Mouse (Mus musculus) gastrocnemius, postnatal 14 days (tissue): Measurements from ENCODE around the gene Trip4. TPM values are rescaled to one million over a fixed set of nuclear protein-coding genes. Genes with fewer than 3 reads are reported as not detected.

ENCODE experiments used
- total RNA-seq, 2 experiments: library from RNA; stranded (reverse); gene quantifications; 2 replicates each; pipeline ENCODE4 v1.2.3; 2021

The Trip4 gene
- total RNA-seq, 2 experiments from 2014 or later: 14.9 to 15.6 TPM

Other genes starting within 250 kb of the Trip4 start
- 100 to 1,000 TPM; 258 to 262 TPM for gene Oaz2, start 240.8 kb downstream of the Trip4 start, total RNA-seq
- 10 to 100 TPM; 15.8 to 18.8 TPM for gene Zfp609, start 81.2 kb downstream of the Trip4 start, total RNA-seq
- 1 to 10 TPM; 4.0 to 4.3 TPM for gene Pclaf, start 18.6 kb downstream of the Trip4 start, total RNA-seq
- gene Csnk1g1, start 130 bp upstream of the Trip4 start, total RNA-seq: 1 to 10 TPM; 6.1 to 7.4 TPM
- 100 to 1,000 TPM; 114 to 138 TPM for gene Ppib, start 151.4 kb upstream of the Trip4 start, total RNA-seq
- under 1 TPM; 0.41 to 0.55 TPM for gene Snx22, start 160.9 kb upstream of the Trip4 start, total RNA-seq
- gene Snx1, start 217.8 kb upstream of the Trip4 start, total RNA-seq: 10 to 100 TPM; 23.8 to 24.0 TPM
- gene Ciao2a, start 217.8 kb upstream of the Trip4 start, total RNA-seq: 10 to 100 TPM; 35.7 to 38.3 TPM
- 10 to 100 TPM; 19.7 to 22.2 TPM for gene Dapk2, start 249.4 kb upstream of the Trip4 start, total RNA-seq